ENCODE assay signal across 8 mouse cellular contexts in genomic region chr19:45080711-45081110, GRCm38 (mm10). TPM values are rescaled to one million over a fixed set of nuclear protein-coding genes. Genes with fewer than 3 reads are reported as not detected.
DNase-seq lines count a peak whose midpoint lies in the region; ATAC-seq and TF ChIP-seq lines count a peak whose summit lies in the region.

No protein-coding gene starts in this region.

- ATAC-seq in heart, embryonic 14.5 days (ENCODE audit: insufficient number of reproducible peaks, insufficient read depth, low FRiP score, low read depth), result no peak
- ATAC-seq in forebrain, postnatal 0 days, result no peak
- no peak for ATAC-seq in midbrain, embryonic 11.5 days (ENCODE audit: low FRiP score)

- H3K9ac ChIP-seq in heart, embryonic 14.5 days (ENCODE audit: low read length), result peak overlapping the region; percentile 64; the same call in 1 of the 2 replicates
- H3K9ac ChIP-seq in forebrain, postnatal 0 days, result peak overlapping the region; percentile 37; the same call in 1 of the 2 replicates
- peak overlapping the region; percentile 12; the same call in 1 of the 2 replicates for H3K9ac ChIP-seq in midbrain, embryonic 11.5 days (ENCODE audit: low read length)

- H3K4me2 ChIP-seq in heart, embryonic 14.5 days (ENCODE audit: low read length), result peak overlapping the region; percentile 69
- peak overlapping the region; percentile 53 for H3K4me2 ChIP-seq in forebrain, postnatal 0 days (ENCODE audit: low read depth)
- peak overlapping the region; percentile 27 for H3K4me2 ChIP-seq in midbrain, embryonic 11.5 days

- H3K27me3 ChIP-seq in heart, embryonic 14.5 days (ENCODE audit: control insufficient read depth, insufficient read depth, low read length), result peaks cover 77% of the 10 kb centered on the region
- peaks cover 53% of the 10 kb centered on the region for H3K27me3 ChIP-seq in forebrain, postnatal 0 days (ENCODE audit: insufficient read depth, low read length)
- peaks cover 58% of the 10 kb centered on the region for H3K27me3 ChIP-seq in midbrain, embryonic 11.5 days (ENCODE audit: control insufficient read depth, insufficient read depth, low read length)

- H3K36me3 ChIP-seq in heart, embryonic 14.5 days (ENCODE audit: control insufficient read depth, insufficient read depth, low read length), result no peaks in the 10 kb centered on the region
- H3K36me3 ChIP-seq in forebrain, postnatal 0 days (ENCODE audit: insufficient read depth), result no peaks in the 10 kb centered on the region
- H3K36me3 ChIP-seq in midbrain, embryonic 11.5 days (ENCODE audit: control insufficient read depth, insufficient read depth, low read length), result no peaks in the 10 kb centered on the region

- intact Hi-C loops in heart, postnatal 25 days (cut with DNase I), result no loop called here

- no peak for DNase-seq in heart, postnatal 25 days (ENCODE audit: low spot score)
- DNase-seq in NIH3T3 (ENCODE audit: low read depth), result peak; percentile 55
- DNase-seq in forebrain, postnatal 0 days, result peak; percentile 17
- DNase-seq in midbrain, embryonic 11.5 days (ENCODE audit: low spot score, missing footprints), result peak; percentile 95
- DNase-seq in right cerebral cortex, postnatal 4 days, result no peak
- DNase-seq in frontal cortex, postnatal 10 days (ENCODE audit: low spot score in 2 of 2), result no peak
- DNase-seq in frontal cortex, postnatal 14 days (ENCODE audit: low spot score in 2 of 2), result no peak

- no peak overlapping the region for H3K27ac ChIP-seq in heart, embryonic 14.5 days (replicated peaks in 1 of 2; ENCODE audit: control insufficient read depth in 1 of 2, insufficient read depth in 1 of 2, low read depth in 2 of 2, low read length in 2 of 2)
- no peak overlapping the region for H3K27ac ChIP-seq in forebrain, postnatal 0 days (ENCODE audit: low read depth, low read length)
- H3K27ac ChIP-seq in midbrain, embryonic 11.5 days (ENCODE audit: low read depth, low read length), result no peak overlapping the region

- no peaks in the 10 kb centered on the region for H3K9me3 ChIP-seq in heart, embryonic 14.5 days (ENCODE audit: control insufficient read depth, low read length)
- H3K9me3 ChIP-seq in forebrain, postnatal 0 days (ENCODE audit: low read length), result no peaks in the 10 kb centered on the region
- no peaks in the 10 kb centered on the region for H3K9me3 ChIP-seq in midbrain, embryonic 11.5 days (ENCODE audit: control insufficient read depth, low read length)

- peaks cover 27 to 53% of the 10 kb centered on the region in 2 experiments for H3K4me1 ChIP-seq in heart, embryonic 14.5 days (ENCODE audit: control insufficient read depth in 2 of 2, insufficient read depth in 2 of 2, low read length in 2 of 2)
- H3K4me1 ChIP-seq in forebrain, postnatal 0 days (ENCODE audit: insufficient read depth), result peaks cover 11% of the 10 kb centered on the region
- H3K4me1 ChIP-seq in midbrain, embryonic 11.5 days (ENCODE audit: control insufficient read depth, insufficient read depth, low read length), result peaks cover 27% of the 10 kb centered on the region

- H3K4me3 ChIP-seq in heart, embryonic 14.5 days (ENCODE audit: control insufficient read depth in 1 of 2, insufficient read depth in 1 of 2, low read depth in 1 of 2, low read length in 2 of 2), result peak overlapping the region; percentile 36 to 41
- H3K4me3 ChIP-seq in forebrain, postnatal 0 days (ENCODE audit: low read depth, low read length), result peak overlapping the region; percentile 29
- peak overlapping the region; percentile 23 for H3K4me3 ChIP-seq in midbrain, embryonic 11.5 days (ENCODE audit: low read depth, low read length)

- WGBS in heart, embryonic 14.5 days, result 3% methylated on average over 17 of the region's 17 CpGs
- 1% methylated on average over 17 of the region's 17 CpGs for WGBS in forebrain, postnatal 0 days
- 1% methylated on average over 17 of the region's 17 CpGs for WGBS in midbrain, embryonic 11.5 days

- no peak for TF ChIP-seq CTCF in forebrain, postnatal 0 days (IDR thresholded peaks at IDR 0.05; ENCODE audit: low read depth)

RNA-seq across cellular contexts. Expression of gene Kazald1, which starts 5.7 kb away (rescaled TPM):
- 8.0 and 11.5 TPM in 2 replicates for polyA plus RNA-seq in heart, embryonic 14.5 days (2014; fragmentation: Nextera tagmentation; extraction: Ambion mirVana)
- 1 to 10 TPM; 3.8 to 5.2 TPM for total RNA-seq in heart, postnatal 25 days (2021)
- total RNA-seq in forebrain, postnatal 0 days (2014; rRNA removed), result 1.8 and 6.1 TPM in 2 replicates
- 1.4 and 1.7 TPM in 2 replicates for polyA plus RNA-seq in forebrain, postnatal 0 days (2015; fragmentation: Nextera tagmentation; extraction: Ambion mirVana)
- 0.38 and 0.39 TPM in 2 replicates for polyA plus RNA-seq in midbrain, embryonic 11.5 days (2014; fragmentation: Nextera tagmentation; extraction: Ambion mirVana)

RNA-seq across cellular contexts. Expression of gene Sfxn3, which starts 33.4 kb away (rescaled TPM):
- polyA plus RNA-seq in heart, embryonic 14.5 days (2014; fragmentation: Nextera tagmentation; extraction: Ambion mirVana), result 17.6 and 18.2 TPM in 2 replicates
- 10 to 100 TPM; 10.7 to 13.9 TPM for total RNA-seq in heart, postnatal 25 days (2021)
- total RNA-seq in forebrain, postnatal 0 days (2014; rRNA removed), result 50.7 and 53.1 TPM in 2 replicates
- 93.3 and 106 TPM in 2 replicates for polyA plus RNA-seq in forebrain, postnatal 0 days (2015; fragmentation: Nextera tagmentation; extraction: Ambion mirVana)
- 17.7 and 20.4 TPM in 2 replicates for polyA plus RNA-seq in midbrain, embryonic 11.5 days (2014; fragmentation: Nextera tagmentation; extraction: Ambion mirVana)

RNA-seq across cellular contexts. Expression of gene Pdzd7, which starts 35.2 kb away (rescaled TPM):
- 0.11 and 0.19 TPM in 2 replicates for polyA plus RNA-seq in heart, embryonic 14.5 days (2014; fragmentation: Nextera tagmentation; extraction: Ambion mirVana)
- total RNA-seq in heart, postnatal 25 days (2021), result under 1 TPM in 1 of 2 experiments, not detected in 1; 0.16 TPM
- 5.2 and 6.4 TPM in 2 replicates for total RNA-seq in forebrain, postnatal 0 days (2014; rRNA removed)
- 1.6 and 1.9 TPM in 2 replicates for polyA plus RNA-seq in forebrain, postnatal 0 days (2015; fragmentation: Nextera tagmentation; extraction: Ambion mirVana)
- 0.17 and 0.19 TPM in 2 replicates for polyA plus RNA-seq in midbrain, embryonic 11.5 days (2014; fragmentation: Nextera tagmentation; extraction: Ambion mirVana)

Comparison
In these comparisons a context has a peak if more than half of its experiments do, and no peak if none do; other contexts are left out.
1. H3K9ac ChIP-seq: peak in every context shown above with its lines; median percentile 64 in heart, embryonic 14.5 days; 37 in forebrain, postnatal 0 days; 12 in midbrain, embryonic 11.5 days.
2. DNase-seq: peak in NIH3T3 (single experiment), forebrain, postnatal 0 days (single experiment) and midbrain, embryonic 11.5 days (single experiment); none in heart, postnatal 25 days (single experiment), right cerebral cortex, postnatal 4 days (single experiment), frontal cortex, postnatal 10 days (0 of 2) and frontal cortex, postnatal 14 days (0 of 2).
3. Peak in every context shown above with its lines, with median percentiles within 50 percentile points of each other: H3K4me2 ChIP-seq and H3K4me3 ChIP-seq.